Mouse (Mus musculus) adrenal gland, adult 18-20 months (tissue): ENCODE measurements around the gene Bcor. TPM values are rescaled to one million over a fixed set of nuclear protein-coding genes. Genes with fewer than 3 reads are reported as not detected.
A peak's percentile ranks its signal among the peaks of the same experiment; 100 is the strongest.

ENCODE experiments used
- DNase-seq, 2 experiments: peaks; one replicate each; pipeline ENCODE4 v3.0.0; 2021 to 2022; ENCODE audit warnings: low spot score in 2 of 2
- long read RNA-seq, 2 experiments: library from polyadenylated mRNA; stranded (forward); transcript quantifications; one replicate each; pipeline ENCODE4 v2.0.0; 2021
- total RNA-seq, 2 experiments: library from RNA; stranded (reverse); gene quantifications; 1 replicate in 1 of 2; 2 replicates in 1 of 2; pipeline ENCODE4 v1.2.3; 2021

Bcor gene
- total RNA-seq, result 10 to 100 TPM; 12.7 to 16.5 TPM
- long read RNA-seq, experiment 1, full-length matches to known transcripts, result 1 of 3 reads
- long read RNA-seq, experiment 1, partial matches to known transcripts, result 1 of 3 reads
- long read RNA-seq, experiment 1, other reads (novel, unspliced or antisense), result 1 of 3 reads
- long read RNA-seq, experiment 2, partial matches to known transcripts, result 3 of 8 reads
- long read RNA-seq, experiment 2, other reads (novel, unspliced or antisense), result 5 of 8 reads

- DNase-seq, result peak; percentile 51 to 60
These were observed at the start of gene Bcor for GRCm38 (mm10) chrX:12159981-12160656. Bcor (minus strand) TSS chrX:12160355.

- no peak for DNase-seq
These were observed 42.8 kb upstream of the Bcor start for GRCm38 (mm10) chrX:12202951-12203350.

- DNase-seq, result no peak
These were observed 41.0 kb upstream of the Bcor start for GRCm38 (mm10) chrX:12201111-12201510.

- DNase-seq, result no peak
These were observed 35.2 kb upstream of the Bcor start for GRCm38 (mm10) chrX:12195234-12195919.

GRCm38 (mm10) chrX:12192343-12192742 lies 32.2 kb upstream of the Bcor start:
- no peak for DNase-seq

GRCm38 (mm10) chrX:12189511-12189910 lies 29.4 kb upstream of the Bcor start:
- no peak for DNase-seq

DNA sequence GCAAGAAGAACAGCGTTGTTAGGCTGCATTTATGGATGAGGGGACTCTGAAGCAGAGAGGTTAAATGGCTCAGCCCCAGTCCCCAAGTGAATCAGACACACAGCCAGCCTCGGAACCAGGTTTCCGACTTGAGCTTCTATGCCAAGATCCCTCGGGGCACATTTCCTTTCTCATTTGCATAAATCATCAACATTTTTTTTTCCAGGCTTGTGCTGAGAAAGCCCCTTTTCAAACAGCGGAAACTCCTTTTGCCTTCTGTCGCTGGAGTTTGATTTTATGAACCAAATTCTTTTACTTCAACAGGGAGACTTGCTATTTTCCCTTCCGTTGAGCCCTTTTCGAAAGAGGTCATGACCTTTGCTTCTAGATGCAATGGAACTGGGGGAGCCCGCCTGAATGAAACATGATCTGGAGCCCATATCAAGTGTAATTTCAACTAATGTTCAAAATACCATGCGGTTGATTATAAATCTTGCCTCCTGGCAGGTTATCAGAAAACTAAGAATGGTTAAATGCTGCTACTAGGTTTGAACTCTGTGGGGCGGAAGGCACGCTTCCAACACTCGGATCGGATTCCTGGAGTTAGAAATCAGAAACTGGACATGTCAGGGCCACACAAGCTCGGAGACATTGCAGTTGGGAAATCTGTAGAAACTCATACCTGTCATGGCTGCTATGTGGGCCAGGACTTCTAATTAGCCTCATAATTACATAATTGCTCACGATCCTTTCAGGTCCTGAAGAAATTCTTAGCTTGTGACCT lies 15.2 kb upstream of the Bcor start:
- DNase-seq, result no peak

GRCm38 (mm10) chrX:12170128-12170527 lies 10.0 kb upstream of the Bcor start:
- no peak for DNase-seq

DNA sequence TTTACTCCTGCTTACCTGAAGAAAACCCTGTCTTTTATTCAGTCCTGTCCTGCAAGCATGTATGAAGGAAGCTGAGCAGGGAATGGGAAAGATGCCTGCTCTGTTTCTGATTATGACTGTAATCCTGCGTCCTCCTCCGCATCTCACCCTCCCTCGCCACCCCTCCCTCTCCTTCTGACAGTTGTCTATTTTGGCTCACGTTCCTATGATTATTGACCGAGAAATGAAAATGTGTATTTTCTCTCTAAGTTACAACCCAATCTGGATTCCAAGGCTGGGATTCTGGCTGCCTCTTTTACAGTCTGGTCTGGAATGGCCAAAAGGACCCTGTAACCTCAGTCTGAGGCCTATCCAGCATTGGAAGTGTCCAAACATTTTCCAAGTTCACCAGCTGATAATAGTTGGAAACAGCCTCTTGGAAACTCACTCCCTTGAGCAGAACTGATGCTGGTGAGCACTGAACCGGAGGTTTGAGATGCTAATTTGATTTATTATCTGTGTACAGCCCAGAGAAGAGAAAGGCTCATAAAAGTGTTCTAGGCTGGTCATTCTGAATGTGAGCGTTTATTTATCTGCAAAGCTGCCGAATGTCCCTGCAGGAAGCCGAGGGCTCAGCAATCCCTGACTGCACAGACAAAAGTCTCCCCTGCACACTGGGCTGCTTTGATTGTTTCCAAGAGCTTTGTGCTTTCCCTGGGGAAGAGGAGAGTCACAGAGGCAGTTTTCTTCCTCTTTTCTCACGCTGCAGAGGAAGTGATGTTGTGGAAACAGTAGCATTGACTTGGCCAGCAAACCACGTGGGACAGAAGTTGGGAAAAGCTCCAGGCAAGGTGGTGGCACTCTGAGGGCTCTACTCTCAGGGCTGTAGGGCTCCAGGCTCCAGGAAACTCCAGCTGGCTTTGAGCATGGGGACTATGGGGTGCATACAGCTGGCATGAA lies 4.7 kb upstream of the Bcor start:
- no peak for DNase-seq

DNA sequence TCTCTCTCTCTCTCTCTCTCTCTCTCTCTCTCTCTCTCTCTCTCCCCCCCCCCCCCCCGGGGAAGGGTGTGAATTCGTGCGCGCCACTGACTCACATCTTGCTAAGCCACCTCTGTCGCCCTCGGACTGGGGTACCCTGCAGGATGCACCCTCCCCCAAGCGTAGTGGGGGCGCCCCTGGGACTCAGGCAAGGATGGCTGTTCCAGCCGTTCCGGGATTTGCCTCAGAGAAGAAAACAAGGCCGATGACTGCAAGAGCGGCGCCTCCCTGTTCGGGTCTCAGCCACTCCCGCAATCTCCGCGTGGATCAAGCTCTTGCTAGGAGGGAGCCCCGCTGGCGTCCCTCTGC lies 647 bp downstream of the Bcor start:
- peak; percentile 32 to 43 for DNase-seq

DNA sequence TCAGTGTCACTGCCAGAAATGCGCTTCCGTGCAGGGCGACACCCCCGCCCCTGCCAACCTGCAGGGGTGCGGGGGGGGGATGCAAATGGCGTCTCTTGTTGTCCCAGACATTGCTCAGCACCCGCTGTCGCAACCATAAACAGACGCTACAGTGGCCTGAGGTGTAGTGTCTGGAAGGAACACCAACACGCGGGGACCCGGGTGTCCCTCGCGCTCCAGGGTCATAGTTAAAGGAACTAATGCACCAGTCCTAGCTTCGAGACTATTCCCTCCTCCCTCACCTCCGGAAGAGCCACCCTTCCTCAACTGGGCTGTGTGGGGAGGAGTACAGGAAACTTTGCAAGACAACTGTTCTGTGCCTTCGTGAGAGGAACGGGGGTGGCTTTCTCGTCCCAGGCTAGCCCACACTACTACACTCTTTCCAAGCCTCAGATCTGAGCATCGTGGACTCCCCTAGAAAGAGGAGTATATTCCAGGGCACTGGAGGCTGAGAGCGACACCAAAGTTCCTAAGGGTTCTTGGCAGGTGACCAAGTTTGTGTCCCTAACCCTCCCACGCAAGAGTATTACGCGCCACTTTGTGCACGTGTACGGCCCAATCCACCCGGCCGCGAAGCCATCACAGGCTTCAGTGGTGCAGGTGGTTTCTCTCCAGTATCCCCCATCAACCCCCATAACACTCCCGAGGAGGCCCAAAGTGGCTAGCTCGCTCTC lies 1.2 kb downstream of the Bcor start:
- DNase-seq, result peak in 1 of 2 experiments; percentile 27

DNA sequence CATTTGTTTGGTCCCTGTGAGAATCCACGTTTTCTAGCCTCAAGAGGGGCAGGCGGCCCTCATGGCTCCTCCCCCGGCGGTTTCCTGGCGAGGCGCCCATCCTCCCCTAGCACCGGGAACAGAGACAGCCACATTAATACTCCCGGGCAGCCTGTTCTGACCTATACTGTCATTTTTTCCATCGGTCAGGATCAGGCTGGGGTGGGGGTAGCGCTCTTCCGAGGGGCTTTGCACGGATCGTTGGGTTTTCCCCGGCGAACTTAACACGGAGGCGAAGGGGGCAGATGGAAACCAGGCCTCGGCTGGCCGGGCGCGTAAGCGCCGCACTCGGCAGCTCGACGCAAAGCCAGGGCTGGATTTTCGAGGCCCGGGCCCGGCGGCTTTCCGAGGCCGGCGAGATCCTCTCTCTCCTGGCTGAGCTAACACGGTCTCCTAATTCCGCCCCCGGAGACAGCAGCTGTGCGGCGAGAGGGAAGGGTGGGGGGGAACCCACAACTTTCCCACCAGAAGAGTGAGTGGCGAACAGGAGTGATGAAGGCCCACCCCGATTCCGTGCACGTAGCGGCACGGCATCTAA lies 1.8 kb downstream of the Bcor start:
- DNase-seq, result peak; percentile 42 to 45

- peak; percentile 51 to 60 for DNase-seq
These were observed 2.7 kb downstream of the Bcor start for GRCm38 (mm10) chrX:12157331-12157930.

GRCm38 (mm10) chrX:12155842-12156291 lies 4.3 kb downstream of the Bcor start:
- peak in 1 of 2 experiments; percentile 32 for DNase-seq

DNA sequence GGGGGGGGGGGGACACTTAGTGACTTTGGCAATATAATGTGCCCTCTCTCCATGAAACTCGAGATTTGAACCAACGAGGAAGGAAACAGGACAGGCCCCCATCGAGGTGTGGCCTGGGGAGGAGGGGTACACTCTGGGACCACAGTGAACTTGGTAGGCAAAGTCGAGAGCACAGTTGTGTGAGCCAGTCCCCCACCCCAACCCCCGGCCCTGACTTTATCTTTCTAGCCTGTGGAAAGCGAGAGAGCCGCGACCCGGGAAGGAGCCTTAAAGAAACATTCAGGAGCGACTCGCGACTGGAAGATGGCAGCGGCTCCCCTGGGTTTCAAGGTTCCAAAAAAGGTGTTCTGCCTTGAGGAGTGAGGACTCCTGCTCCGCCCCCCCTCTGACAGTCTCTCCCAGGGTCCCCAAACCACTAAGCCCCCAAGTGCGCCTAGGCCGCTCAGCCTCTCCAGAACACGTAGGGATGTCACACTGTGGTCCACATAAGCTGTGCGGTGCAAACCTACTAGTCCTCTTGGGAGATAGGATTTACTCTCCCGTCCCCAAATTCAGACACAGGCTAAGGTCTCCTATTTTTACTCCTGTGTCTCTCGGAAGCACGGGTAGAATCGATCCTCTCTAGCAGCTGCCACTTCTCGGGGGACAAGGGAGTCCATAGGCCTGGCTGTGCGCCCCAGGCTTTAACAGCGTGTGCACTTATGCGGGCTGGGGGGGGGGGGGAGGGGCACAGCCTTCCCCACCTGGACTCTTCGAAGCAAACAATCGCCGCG lies 4.9 kb downstream of the Bcor start:
- no peak for DNase-seq

DNA sequence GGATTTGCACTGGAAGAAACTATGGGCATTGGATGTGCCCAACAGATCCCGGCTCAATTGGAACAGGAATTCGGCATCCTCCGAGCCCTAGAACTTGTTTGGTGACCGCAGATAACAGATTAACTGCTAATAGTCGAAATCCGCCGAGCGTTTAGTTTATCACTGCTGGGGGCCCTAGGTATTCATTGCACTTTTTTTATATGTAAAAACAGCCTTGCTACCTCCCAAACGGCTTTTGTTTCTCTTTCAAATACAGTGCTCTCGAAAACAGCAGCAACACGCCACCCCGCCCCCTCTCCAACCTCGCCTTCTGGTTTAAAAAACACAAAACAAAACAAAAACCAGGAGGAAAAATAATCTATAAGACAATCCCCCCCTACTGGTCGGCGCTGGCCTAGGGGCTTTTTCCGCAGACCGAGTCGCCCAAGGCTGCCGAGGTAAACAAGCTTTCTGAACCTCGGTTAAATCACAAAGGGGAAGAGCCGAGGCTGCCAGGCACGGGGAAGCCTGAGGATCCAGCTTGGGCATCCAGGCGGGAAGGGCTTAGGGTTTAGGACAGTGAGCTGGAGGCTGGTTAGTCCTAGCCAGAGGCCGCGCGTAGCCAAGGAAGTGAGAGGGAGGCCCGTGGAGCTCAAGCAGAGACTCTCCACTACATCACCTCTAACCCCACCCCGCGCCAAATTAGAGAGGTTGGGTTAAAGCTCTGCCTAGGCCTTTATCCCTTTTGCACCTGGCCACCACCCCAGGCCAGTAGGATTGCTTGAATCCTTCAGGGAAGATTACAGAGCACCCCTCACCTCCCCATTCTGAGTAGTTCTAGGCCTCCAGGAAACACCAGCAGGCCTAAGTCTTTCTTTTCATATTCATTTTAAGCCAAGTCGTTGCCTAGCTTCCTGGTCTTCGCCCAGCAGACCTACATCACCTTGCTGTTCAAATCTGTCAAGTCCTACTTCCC lies 6.7 kb downstream of the Bcor start:
- no peak for DNase-seq
